Mouse (Mus musculus) B cell, adult 2 months (primary cell): ENCODE measurements at regions not wholly inside any gene's neighbourhood (a gene's known extent, or its start where the extent isn't known, plus 50 kb on each side); places are given as distances from the start of the nearest gene placed in this dataset.

Experiments
- DNase-seq, 2 experiments: peaks; one replicate each; pipeline ENCODE4 v3.0.0; 2022

DNA sequence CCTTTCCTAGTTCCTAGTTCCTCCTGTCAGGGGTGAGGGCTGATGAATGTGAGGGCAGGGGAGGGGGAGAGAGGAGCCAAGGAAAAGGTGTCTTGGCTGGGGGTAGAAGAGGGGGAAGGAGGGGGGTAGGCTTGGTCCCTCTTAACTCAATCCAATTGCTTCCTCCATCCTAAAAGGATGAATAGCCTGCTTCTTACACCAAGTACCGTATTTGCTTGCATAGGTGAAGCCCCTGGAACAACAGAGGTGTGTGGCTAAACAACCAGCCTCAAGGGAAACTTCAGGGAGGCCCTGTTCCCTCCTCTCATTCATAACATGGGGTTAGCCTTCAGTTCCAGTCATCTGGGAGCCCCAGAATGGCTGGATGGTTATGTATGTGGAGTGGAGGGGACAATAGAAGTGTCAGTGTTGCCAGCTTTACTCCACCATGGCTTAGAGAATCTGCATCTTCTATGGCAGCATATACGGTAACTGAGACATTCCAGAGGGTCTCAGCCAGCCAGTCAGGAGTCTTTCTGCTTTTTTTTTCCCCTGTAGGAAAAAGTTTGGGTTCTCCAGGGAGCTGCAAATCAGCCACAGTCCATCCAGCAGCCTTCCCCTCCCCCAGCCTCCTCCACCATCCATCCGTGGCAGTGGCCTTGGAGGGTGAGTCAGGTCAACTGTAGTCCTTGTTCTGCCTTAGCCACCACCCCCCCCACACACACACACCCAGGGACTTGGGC lies 100.2 kb upstream of the Ccnd2 start:
- no peak for DNase-seq

DNA sequence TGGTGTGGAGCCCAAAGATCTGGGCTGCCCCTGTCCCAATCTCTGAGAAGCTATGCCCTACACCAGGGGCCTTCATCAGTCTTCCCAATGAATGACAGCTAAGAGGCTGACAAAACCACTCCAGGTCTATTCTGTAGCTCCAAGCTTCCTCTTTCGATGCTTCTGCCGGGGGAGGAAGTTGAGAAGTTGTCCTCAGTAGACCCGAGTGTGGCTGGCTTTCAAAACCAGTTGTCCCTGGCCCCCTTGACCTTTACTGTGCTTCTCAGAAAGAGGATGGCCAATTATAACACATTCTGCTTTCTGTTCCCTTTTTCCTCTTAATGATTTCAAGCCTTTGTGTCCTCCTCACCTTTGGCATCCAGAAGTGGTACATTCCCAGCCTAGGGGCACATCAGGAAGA lies 101.9 kb upstream of the Ccnd2 start:
- peak; percentile 42 to 49 for DNase-seq

DNA sequence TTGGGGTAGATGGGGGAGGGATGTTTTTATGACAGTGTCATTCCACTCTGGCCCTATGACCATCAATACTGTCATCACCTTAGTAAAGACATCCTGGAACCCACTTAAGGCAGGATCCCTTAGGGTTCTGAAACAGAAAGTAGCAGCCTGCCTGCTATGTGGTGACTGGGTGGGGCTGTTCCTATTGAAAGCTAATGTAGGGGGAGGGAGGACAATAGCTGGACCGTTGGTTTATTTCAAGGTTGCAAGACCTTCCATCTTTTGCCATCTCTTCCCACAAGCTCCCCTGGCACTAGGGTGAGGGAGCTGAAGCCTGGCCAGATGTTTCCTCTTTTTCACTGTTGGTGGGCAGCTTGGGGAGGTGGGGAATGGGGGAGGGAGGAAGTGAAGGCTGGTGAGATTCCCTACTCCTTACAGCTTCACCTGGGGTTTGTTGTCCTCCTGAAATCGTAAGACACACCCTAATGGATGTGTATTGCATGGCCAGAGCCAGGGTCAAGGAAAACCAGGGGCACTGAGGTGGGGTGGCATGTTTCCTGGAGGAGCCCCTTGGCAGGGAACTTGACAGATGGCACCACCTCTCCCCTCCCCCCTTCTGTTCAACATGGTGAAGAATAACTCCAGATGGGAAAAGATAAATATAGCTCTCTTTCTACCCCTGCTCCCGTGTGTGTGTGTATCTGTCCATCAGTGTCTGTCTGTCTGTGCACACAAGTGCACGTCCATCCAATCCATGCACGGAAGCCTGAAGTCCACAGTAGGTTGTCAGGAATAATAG lies 112.1 kb upstream of the Ccnd2 start:
- peak in 1 of 2 experiments; percentile 22 for DNase-seq

DNA sequence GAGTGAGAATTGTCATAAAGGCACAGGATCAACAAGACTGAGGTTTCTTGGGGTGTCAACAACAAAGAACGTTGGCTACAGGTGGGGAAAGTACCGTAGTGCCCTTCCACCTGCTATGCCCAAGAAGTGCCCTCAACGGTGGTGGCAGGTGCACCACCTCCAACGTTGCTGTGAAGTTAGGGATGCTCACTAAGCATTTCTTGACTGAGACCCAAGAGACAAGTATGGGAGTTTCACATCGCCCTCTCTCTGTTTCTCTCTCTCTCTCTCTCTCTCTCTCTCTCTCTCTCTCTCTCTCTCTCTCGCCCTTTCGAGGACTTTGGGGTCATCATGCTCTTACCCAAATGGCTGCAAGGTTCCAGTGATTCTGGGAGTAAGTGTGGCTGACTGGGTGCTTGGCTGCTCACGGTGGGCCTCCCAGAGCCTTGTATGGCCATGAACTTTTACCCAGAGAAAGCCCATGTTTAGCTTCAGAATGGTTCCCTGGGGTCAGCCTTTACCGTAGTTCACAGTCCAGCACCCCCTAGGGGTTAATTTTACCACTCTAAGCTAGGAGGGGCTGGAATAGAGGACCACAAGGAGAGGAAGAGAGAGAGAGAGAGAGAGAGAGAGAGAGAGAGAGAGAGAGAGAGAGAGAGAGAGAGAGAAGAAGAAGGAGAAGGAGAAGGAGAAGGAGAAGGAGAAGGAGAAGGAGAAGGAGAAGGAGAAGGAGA lies 113.2 kb upstream of the Ccnd2 start:
- DNase-seq = peak; percentile 26 to 34

DNA sequence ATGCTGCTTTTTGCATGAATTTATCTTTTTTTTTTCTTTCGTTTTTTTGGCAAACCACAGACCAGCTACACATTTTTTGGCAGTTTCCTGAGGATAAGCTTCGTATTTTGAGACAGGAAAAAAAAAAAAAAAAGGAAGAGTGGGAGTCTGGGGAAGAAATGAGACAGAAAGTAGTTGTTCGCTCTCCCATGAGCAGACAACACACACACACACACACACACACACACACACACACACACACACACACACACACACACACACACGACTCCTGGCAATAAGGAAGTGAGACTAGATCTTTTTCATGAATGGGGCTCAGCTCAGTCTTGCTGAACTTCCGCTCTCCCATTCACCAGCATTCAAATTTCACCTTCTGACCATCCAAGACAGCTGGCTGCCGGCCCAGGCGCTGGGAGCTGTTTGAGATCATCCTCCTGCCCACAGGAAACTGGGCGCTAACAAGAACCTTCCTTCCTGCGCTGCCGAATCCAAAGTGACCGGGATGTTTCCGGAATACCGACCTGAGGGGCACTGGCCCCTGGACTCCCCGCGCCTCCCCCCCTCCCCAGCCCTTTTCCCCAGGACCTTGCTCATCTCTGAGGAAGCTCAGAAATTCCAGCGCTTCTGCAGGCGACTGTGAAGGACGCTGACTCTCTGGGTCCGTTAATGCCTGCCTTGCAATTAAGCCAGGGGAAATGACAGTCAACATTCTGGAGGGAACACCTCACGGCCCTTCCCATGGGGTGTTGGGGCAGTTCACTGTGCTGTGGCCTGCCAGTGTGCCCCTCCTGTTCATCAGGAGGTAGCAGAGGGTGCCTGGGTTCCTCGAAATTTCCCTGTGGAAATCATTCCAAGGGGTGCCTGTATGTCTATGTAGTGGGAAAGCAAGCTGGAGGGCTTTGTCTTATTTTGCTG lies 114.2 kb upstream of the Ccnd2 start:
- peak; percentile 73 to 75 for DNase-seq

DNA sequence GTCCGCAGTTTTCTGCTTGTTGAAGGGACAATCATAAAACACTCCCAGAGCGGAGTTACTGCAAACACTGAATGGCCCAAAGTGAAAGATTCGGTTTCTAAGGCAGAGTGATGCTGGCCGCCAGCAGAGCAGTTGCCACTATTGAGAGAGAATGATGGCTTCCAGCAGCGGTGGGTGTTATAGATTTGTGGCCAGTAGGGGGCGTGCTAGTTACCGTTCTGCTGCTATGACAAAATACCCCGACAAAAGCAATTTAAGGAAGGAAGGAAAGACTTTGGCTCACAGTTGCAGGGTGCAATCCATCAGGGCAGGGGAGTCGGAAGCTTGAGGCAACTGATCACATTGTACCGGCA lies 114.8 kb upstream of the Ccnd2 start:
- DNase-seq = peak; percentile 76 to 77

DNA sequence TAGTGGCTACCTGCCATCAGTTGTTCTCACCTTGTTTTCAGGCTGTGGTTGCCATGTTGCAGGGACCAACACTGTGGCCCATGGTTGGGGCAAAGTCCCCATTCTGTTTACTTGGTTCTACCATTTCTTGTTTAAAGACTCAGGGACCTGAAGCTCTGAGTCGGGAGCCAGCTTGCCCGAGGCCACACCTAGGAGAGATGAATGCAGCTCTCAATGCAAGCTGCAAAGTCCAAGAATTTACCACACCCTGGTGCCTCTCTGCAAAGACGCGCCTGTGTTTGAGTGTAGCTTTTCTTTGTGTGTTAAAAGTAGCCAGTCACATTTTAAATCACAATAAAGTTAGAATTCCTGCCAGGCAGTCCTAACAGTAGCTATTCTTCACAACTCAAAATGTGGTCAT lies 117.0 kb upstream of the Ccnd2 start:
- DNase-seq = no peak

DNA sequence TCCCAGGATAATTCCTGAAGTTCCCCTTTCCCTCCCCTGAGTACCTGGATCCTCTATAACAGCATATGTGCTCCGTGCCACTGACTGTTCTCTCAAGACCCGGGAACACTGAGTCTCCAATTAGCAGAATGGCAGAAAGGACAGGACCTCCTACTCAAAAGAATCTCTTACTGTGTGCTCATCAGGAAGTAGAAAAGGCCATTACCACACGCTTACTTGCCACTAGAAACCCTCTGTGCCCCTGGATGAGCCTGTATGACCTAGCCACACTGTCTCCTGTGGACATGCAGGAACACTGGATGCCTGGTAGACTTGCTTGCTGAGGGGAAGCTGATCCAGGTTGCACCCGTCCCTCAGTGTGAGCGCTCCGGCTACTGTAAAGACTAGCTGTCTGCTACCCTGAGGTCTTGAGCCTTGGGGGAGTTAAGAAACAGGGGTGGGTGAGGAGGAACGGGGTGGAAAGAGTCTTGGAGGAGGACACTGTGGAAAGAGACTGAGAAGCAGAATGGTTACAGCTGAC lies 117.6 kb upstream of the Ccnd2 start:
- DNase-seq = no peak

DNA sequence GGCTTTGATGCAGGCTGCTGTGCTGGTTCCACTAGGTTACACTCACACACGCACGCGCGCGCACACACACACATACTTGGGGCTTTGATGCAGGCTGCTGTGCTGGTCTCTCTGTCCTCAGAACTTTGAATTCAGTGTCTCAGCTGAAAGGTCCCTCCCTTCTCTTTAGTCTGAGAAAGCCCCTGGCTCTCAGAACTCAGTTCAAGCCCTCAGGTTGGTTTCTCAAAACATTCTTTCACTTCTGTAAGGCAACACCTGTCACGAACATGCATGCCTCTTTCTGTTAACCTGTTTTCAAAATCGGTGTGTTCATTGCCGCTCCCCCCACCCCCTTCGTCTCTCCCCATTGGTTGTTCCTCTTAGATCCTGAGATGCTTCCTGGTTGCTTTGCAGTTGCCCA lies 118.8 kb upstream of the Ccnd2 start:
- DNase-seq = no peak

DNA sequence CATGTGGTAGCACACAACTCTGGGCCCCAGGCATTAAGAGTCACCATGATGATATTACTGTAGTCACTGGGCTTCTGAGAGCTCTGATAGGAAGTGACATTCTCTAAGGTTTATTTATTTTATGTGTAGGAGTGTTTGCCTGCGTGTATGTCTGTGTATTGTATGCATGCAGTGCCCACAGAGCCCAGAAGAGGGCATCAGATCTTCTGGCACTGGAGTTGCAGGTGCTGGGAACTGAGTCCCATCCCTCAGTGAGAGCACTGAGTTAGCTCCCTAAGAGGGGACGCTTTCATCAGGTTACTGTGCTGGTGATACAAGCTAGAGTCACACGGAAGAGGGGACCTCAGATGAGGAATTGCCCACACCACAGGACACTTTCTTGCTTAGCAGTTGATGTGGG lies 119.4 kb upstream of the Ccnd2 start:
- DNase-seq = no peak

DNA sequence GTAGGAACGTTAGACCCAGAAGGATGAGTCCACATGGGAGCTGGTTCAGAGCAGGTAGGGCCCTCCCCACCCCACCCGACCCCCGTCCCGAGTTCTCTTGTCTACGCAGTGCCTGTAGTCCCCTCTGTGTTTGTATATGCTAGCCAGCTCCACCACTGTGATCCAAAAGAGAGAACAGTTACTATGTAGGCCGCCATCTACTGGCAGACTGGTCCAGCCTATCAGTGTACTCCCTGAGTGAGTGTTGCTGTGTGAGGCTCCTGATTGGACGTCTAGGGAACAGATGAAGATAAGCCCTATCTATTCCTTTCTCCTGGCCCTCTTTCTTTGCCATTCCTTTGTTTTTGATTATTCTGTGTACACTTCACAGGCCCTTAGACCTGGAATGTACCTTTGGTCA lies 120.6 kb upstream of the Ccnd2 start:
- peak; percentile 60 to 65 for DNase-seq

DNA sequence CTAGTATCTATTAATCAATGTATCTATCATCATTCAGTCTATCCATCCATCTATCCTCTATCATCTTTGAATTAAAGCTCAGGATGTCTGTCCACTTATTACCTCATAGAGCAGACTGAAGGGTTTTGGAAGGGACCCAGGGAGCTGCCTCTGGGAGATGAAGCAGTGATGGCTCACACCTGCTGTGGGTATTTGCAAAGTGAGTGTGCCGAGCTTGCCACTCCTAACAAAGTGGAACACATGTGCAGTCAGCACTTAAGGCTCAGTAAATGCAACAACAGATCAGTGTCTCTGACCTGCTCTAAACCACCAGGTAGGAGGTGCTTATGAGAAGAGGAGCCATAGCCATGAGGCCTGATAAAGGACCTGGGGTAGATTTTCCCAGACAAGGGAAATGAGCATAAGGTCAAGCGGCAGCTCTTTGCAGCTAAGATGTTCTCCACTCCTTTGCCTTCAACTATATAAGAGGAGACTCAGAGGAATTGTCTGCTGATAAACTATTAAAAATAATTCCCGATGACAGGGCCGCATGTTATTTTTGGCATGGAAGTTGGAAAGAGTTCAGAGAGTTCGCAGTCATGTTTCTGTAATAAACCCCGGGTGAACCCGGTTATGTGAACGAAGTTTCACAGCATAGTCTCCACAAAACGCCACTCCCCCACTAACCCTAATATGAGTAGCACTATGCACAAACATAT lies 122.9 kb upstream of the Ccnd2 start:
- no peak for DNase-seq

DNA sequence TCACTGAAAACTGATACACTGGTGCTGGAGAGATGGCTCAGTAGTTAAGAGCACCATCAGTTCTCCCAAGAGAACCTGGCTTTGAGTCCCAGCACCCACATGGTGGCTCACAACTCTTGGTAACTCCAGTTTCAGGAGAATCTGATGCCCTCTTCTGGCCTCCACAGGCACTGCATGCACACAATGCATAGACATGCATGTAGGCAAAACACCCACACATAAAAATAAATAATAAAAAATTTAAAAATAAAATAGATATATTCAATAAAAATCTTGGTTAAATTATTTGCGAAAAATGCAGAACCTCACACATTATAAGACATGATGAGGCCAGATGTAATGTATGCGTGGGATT lies 123.4 kb upstream of the Ccnd2 start:
- peak; percentile 38 to 45 for DNase-seq

DNA sequence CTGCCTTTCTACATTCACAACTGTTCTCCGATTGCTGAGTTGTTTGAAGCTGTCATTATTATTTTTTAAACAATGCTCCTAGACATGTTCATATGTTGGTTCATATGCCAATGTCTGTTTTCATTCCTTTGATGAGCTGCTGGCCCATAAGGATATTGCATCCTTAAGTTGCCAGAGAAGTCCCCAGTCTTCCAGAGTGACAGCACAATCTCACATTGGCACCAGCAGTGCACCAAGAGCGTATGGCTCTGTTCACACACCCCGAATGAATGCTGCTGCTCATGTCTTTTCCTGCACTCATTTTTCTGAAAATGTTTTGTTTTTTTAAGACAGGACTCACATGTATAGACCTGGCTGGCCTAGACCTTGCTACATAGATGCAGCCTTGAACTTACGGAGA lies 124.4 kb upstream of the Ccnd2 start:
- no peak for DNase-seq

DNA sequence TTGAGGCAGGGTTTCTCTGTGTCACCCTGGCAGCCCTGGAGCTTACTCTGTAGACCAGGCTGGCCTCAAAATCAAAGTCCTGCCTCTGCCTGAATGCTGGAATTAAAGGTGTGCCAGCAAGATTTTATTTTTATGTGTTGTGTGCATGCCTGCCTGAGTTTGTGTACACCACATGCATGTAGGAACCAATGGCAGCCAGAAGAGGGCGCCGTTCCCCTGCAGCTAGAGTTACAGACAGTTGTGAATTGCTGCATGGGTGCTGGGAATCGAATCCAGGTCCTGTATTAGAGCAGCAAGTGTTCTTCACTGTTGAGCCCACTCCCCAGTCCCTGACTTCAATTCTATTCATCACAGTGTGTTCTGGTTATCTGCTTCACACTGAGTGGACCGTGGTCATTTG lies 126.4 kb upstream of the Ccnd2 start:
- no peak for DNase-seq

DNA sequence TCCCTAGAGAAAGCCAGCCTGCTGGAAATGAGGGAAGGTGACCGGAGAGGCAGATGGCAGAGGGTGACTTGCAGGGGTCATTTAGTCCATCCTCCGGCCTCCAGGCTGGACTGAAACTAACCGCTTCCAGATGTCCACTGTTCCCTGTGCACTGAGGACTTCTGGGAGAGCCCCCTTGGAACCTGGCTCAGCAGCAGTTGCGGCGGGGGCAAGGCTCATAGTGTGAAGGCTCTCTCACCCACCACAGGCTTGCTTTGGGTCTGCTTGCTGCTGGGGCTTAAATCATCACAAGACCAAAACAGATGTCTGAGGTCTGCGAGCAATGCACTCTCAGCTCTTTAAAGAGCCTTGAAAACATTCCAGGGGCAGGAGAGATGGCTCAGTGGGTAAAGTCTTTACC lies 132.2 kb upstream of the Ccnd2 start:
- no peak for DNase-seq

DNA sequence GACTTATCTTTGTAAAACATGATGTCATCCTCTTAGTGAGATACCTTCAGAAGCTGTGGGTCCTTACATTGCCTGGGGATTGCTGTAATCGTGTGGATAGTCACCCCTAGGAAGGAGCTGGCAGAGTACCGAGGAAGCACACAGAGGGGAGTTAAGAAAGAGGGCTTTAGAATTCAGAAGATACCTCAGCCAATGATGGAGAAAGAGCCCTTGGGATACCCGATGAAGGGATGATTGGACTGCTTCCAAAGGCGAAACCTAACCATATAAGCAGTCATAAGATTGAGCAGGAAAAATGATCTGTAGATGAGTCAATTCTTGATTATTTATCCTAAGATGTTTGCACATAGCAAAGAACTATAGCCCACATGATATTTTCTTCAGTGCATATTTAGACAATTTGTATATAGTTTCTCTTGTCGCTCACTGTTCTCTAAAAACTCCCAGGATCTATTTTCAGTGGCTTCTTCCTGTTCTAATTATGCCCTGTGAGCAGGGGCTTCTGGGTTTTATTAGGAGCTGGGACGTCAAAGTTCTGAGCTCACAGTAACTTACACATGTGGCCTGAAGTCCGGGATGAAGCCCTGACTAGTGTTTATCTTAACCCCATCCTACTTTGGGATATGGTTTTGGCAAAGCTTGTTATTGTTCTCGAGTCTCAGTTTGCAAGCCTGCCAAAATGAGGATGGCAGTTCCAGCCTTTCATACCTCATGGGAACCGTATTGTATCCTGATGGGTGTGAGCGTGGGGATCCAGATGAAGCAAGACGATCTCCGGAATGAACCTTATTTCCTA lies 134.9 kb upstream of the Ccnd2 start:
- no peak for DNase-seq

DNA sequence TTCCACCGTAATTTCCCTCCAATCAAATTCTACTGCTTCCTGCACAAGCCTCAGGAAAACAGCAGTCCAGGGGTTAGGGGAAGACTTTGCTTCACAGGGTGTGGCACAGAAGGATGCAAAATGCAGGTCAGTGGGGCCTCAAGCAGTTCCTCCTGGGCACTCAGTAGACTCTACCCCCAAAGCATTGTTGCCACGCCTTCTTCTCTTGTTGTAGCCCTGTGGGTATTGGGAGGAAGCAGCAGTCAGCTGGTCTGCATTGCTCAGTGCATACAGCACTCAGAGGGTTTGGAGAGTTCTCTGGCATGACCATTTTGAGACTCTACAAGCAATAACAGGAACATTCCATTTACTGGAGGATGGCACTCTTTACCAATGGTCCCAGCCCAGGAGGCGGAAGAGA lies 137.0 kb upstream of the Ccnd2 start:
- DNase-seq = peak; percentile 24 to 38

DNA sequence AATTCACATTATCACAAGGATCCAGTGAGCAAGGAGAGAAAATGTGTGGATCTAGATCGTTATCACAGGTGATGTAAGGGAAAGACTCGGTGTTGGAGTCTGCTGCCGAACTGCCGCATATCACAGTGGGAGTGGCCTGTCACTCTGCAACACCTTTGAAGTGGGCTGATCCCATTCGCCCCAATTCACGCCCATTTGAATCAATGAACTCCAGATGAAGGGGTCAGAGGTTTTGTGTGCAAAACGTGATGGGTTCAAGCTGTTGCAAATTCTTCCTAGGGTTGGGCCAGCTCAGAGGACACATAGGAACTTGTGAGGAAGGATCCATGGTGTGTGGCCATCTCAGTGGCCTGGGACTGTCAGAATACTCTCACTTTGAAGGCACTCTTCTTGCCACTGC lies 139.9 kb upstream of the Ccnd2 start:
- DNase-seq = no peak

DNA sequence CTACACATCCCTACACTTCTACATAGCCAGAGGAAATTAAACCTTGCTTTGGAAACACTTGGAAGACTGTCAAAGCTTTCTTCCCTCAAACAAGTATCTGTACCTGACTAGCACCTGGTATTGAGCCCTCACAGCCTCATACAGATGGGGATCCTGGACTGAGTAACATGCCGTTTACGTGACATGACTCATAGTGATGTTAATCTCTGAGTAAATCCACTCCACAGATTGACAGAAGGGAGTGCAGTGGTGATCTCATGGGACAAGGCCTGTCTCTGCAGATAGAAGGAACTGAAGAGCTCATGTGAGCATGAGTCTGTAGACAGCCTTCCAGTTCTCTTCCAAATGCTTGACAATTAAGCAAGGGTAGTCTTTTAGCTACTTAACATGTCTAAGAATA lies 141.8 kb upstream of the Ccnd2 start:
- DNase-seq = no peak

DNA sequence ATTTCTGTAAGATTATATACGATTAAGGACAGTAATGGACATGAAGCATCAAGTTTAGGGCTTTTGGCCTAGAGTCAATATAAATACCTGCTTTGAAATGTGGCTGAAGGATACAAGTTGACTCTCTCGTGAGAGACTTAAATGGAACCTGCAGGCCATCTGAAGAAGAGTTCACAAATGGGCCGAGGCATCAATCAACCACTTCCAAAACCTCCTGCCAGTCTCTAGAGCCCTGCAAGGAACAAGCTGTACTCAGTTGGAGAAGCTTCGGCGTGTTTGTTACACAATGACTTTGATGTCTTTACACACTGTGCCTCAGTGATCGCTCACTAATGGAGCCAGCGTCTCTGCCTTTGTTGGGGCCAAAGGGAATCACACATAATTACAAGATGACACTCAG lies 146.1 kb upstream of the Ccnd2 start:
- DNase-seq = no peak
